Mouse (Mus musculus) megakaryocyte, embryonic 14.5 days (primary cell): ENCODE data around the gene Cbr1.

ENCODE experiments used
- FLI1 ChIP-seq: IDR thresholded peaks from 2 replicates; pipeline ENCODE4 v1.6.1; 2012; ENCODE audit warnings: low read length, inconsistent platforms, mixed read lengths
- GATA1 ChIP-seq: IDR thresholded peaks from 3 replicates; pipeline ENCODE4 v1.6.1; 2012; ENCODE audit warnings: mixed read lengths, low read length, inconsistent platforms, borderline replicate concordance

GRCm38 (mm10) chr16:93575574-93575973 lies 30.1 kb upstream of the Cbr1 start:
- TF ChIP-seq FLI1 (no peak), GATA1 (no peak)
